Mouse (Mus musculus) spleen, embryonic (tissue): Measurements from ENCODE around the gene Iqgap2.

Source experiments
- CTCF ChIA-PET: fragments of 350-600 bp; sonication (Branson Sonifier 250); formaldehyde crosslinking; loops from one replicate; lab custom pipeline; 2022; lab: Charles Lee

Gene Iqgap2

GRCm38 (mm10) chr13:95831760-95832159 is 60.0 kb downstream of the Iqgap2 start:
- CTCF ChIA-PET: no interaction called here

- CTCF ChIA-PET: no interaction called here
These were observed 62.1 kb downstream of the Iqgap2 start for GRCm38 (mm10) chr13:95829431-95830171.

GRCm38 (mm10) chr13:95828616-95829015 is 63.1 kb downstream of the Iqgap2 start:
- CTCF ChIA-PET: no interaction called here

- CTCF ChIA-PET: no interaction called here
These were observed 65.5 kb downstream of the Iqgap2 start for GRCm38 (mm10) chr13:95826178-95826577.

- CTCF ChIA-PET: interaction anchor here (0.8 kb wide), 1 partner anchor 28 kb away, joined by 3 read pairs; no protein-coding TSS in a partner anchor
These were observed 68.8 kb downstream of the Iqgap2 start for GRCm38 (mm10) chr13:95822918-95823317.

- CTCF ChIA-PET: no interaction called here
These were observed 71.7 kb downstream of the Iqgap2 start for GRCm38 (mm10) chr13:95820071-95820470.

GRCm38 (mm10) chr13:95818941-95819340 is 72.8 kb downstream of the Iqgap2 start:
- CTCF ChIA-PET: no interaction called here

- CTCF ChIA-PET: no interaction called here
These were observed 78.1 kb downstream of the Iqgap2 start for GRCm38 (mm10) chr13:95813643-95814042.

- CTCF ChIA-PET: no interaction called here
These were observed 80.9 kb downstream of the Iqgap2 start for GRCm38 (mm10) chr13:95810796-95811195.

GRCm38 (mm10) chr13:95807106-95807750 is 84.5 kb downstream of the Iqgap2 start:
- CTCF ChIA-PET: no interaction called here

- CTCF ChIA-PET: no interaction called here
These were observed 86.1 kb downstream of the Iqgap2 start for GRCm38 (mm10) chr13:95805469-95806166.

GRCm38 (mm10) chr13:95804113-95804512 is 87.6 kb downstream of the Iqgap2 start:
- CTCF ChIA-PET: no interaction called here

- CTCF ChIA-PET: no interaction called here
These were observed 90.8 kb downstream of the Iqgap2 start for GRCm38 (mm10) chr13:95800925-95801324.

- CTCF ChIA-PET: no interaction called here
These were observed 92.4 kb downstream of the Iqgap2 start for GRCm38 (mm10) chr13:95799322-95799721.

GRCm38 (mm10) chr13:95798721-95799120 is 93.0 kb downstream of the Iqgap2 start:
- CTCF ChIA-PET: no interaction called here

- CTCF ChIA-PET: no interaction called here
These were observed 94.2 kb downstream of the Iqgap2 start for GRCm38 (mm10) chr13:95797530-95797929.

GRCm38 (mm10) chr13:95794346-95794745 is 97.4 kb downstream of the Iqgap2 start:
- CTCF ChIA-PET: no interaction called here

GRCm38 (mm10) chr13:95790883-95791282 is 100.8 kb downstream of the Iqgap2 start:
- CTCF ChIA-PET: no interaction called here

GRCm38 (mm10) chr13:95788631-95789376 is 102.9 kb downstream of the Iqgap2 start:
- CTCF ChIA-PET: no interaction called here

GRCm38 (mm10) chr13:95782969-95783332 is 108.8 kb downstream of the Iqgap2 start:
- CTCF ChIA-PET: interaction anchor here (0.6 to 0.8 kb wide), 2 partner anchors 10 to 60 kb away, joined by 3 to 5 read pairs; no protein-coding TSS in a partner anchor

GRCm38 (mm10) chr13:95782311-95782968 is 109.3 kb downstream of the Iqgap2 start:
- CTCF ChIA-PET: interaction anchor here (0.6 to 0.8 kb wide), 2 partner anchors 10 to 61 kb away, joined by 3 to 5 read pairs; no protein-coding TSS in a partner anchor
